Mouse (Mus musculus): ENCODE data around the gene Grrp1. TPM values are rescaled to one million over a fixed set of nuclear protein-coding genes. Genes with fewer than 3 reads are reported as not detected.
A peak's percentile ranks its signal among the peaks of the same experiment; 100 is the strongest.
"Not testable (repeated sequence)": the region's sequence is repeated elsewhere in the genome, so short reads cannot be mapped to it uniquely, and the experiment has no call there.

The Grrp1 gene
- total RNA-seq, 2 experiments from 2014 or later: 2.6 to 3.5 TPM

DNA sequence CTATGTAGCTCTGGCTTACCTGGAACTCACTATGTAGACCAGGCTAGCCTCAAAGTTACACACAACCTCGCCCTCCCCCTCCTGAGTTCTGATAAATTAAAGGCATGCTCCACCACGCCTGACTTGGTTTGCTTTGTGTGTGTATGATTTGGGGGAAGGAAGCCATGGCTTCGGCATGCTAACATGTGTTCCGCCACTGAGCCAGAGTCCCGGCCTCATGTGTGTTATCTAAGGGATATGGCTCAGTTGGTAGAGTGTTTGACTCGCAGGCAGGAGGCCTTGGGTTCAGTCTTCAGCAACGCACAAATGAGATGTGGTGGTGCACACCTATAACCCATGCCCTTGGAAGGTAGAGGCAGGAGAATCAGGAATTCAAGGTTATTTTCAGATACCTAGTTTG is 18.1 kb upstream of the Grrp1 start:
- DNase-seq (ENCODE audit: low spot score in 2 of 2): no peak

DNA sequence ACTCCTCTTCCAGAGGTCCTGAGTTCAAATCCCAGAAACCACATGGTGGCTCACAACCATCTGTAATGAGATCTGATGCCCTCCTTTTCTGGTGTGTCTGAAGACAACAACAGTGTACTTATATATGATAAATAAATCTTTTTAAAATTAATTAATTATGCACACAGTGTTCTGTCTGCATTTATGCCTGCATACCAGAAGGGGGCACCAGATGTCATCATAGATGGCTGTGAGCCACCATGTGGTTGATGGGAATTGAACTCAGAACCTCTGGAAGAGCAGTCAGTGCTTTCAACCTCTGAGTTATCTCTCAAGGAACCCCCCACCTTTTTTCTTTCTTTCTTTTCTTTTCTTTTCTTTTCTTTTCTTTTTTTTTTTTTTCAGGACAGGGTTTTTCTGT is 15.7 kb upstream of the Grrp1 start:
- DNase-seq (ENCODE audit: low spot score in 2 of 2): not testable (repeated sequence)

DNA sequence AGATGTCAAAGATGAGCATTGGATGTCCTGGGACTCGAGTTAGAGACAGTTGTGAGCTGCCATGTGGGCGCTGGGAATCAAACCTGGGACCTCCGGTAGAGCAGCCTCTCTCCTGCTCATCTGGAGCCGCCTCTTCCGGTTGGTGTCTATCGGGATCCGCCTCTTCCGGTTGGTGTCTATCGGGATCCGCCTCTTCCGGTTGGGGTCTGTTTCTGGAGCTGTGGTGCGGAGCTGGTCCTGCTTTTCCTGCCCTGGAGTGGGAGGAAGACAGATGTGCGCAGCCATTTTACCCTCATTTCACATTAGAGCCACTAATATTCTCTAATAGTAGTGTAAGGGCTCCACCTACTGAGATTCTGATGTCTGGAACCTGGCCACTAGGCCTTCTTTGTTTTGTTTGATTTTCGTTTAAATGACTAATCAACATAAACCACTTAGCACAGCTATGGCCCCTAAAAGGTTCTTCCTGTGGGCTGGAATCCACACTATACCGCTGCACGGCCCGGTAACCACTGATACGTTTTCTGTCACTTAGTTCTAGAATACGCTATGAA is 14.3 kb upstream of the Grrp1 start:
- no peak for DNase-seq (ENCODE audit: low spot score in 2 of 2)

DNA sequence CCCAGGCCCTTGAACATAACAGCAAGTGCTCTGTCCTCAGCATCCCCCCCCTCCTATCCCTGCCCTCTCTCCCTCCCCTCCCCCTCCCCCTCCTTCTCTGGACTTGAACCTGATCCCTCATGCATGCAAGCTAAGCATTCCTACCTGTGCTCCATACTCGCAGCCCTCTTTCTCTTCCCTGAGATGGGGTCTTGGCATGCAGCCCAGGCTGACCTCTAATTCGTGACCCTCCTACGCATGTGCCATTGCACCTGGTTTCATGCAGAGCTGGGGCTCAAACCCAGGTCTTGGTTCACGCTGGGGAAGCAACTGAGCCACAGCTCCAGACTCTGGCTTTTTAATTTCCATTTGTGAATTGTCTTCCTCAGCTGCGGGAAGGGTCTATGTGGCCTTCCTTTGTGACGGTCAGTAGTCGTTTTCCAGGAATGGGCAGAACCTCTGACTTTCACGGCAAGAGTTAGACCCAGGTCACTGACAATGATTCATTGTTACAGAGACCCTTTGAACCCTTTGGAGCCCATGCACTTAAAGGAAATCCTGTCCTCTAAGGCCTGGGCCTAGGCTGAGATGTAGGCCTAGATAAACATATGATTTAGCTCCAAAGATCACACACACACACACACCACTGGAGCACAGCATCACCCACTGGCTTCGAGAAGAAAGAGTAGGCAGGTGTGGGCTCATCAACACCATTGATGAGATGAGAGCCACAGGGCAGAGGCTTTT is 12.1 kb upstream of the Grrp1 start:
- no peak for DNase-seq (ENCODE audit: low spot score in 2 of 2)

DNA sequence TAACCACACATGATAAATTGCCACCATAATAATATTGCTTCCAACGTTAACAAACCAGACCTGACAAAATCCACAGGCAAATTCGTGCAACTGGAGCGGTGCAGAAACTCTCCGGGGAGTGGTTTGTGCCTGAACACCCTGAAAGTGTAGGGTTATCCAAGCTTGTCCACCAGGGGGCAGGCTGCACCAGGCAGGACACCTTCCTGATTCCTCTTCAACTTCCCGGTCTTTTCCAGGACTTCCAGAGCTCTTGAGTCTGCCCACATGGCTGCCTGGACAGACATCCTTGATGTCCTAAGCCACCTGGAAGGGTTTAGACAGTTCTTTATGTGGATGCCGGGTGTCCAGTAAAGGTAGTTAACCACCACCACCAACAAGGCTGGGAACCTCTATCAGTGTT is 9.3 kb upstream of the Grrp1 start:
- DNase-seq (ENCODE audit: low spot score in 2 of 2): peak; percentile 47 to 61

DNA sequence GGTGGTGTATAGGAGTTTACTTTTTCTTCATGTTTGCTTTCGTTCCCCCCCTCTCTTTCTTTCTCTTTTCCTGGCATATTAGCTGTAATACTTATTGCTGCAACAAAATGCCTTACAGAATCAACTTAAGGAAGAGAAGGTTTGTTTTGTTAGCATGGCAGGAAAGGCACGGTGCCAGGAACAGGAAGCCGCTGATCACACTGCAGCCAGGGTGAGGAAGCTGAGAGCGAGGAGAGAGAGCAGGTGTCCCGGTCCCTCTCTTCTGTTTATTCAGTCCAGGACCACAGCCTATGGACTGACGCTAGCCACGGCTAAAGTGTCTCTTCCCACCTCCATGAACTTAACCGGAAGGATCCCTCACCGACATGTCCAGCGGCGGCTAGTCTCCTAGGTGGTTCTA is 4.4 kb upstream of the Grrp1 start:
- DNase-seq (ENCODE audit: low spot score in 2 of 2): no peak

DNA sequence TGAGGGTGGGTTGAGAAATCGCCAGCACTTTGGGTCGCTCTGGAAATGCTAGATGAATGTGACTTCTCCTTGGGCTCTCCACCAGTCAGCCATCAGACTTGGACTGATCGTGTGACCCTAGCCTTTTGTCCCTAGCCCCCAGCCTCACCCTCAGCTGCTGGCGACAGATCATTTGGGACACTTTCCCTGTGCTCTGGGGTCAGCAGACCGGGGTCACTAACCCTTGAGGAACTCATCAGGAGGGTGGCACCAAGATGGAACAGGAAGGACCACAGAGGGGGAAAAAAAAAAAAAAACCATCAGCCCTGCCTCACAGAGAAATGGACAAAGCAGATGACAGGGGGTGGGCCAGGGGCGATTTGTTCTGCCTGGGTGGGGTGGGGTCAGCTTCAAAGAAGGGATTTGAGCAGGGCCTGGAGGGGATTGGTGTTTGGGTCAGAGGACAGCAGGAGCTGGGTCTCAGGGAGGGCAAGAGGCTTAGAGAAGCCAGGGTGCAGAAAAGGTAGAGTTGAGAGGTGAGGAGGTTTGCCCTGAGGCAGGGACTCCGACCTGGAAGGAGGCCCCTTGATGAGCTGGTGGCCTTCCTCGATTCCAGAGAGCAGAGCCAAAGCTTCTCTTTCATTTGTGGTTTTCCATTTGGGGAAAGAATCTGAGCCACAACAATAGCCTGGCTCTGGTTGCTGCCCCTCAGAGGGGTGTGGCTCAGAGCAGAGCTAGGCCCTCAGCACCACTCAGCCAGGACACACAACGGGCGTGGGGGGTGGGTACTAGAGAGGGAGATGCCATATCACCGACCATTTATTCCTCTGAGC is 3.5 kb upstream of the Grrp1 start:
- no peak for DNase-seq (ENCODE audit: low spot score in 2 of 2)

DNA sequence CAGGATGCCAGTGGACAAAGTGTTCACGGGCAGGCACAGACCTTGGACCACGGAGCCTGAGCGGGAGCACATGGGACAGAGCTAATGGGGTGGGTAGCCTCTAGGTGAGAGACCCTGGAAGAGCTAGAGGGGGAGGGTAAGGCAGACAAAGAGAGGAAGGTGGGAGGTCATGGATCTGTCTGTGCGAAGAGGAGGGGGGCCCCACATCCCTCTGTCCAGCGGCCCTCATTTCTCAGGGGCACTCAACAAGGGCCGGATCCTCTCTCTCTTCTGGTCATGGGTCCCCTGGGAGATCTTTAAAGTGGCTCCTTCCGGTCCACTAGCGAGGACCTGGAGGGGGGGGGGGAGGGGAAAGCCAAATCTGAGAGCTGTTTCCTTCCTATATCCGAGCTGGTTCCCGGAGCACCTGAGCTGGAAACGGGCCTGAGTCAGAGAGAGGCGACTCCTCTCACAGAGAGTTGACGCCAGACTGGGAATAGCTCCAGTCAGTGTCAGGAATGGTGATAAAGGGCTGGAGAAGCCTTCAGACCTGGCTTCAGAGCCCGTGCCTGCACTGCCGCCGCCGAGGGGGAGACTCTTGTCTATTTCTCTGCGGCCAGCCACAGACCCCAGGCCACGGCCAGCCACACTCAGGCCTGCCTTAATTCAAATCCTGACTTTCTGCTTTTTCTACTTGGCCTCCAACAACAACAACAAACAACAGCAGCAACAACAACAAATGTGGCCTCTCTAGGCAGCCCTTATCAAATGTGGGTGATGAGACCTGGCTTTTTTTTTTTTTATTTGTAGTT is 2.7 kb upstream of the Grrp1 start:
- DNase-seq (ENCODE audit: low spot score in 2 of 2): no peak

DNA sequence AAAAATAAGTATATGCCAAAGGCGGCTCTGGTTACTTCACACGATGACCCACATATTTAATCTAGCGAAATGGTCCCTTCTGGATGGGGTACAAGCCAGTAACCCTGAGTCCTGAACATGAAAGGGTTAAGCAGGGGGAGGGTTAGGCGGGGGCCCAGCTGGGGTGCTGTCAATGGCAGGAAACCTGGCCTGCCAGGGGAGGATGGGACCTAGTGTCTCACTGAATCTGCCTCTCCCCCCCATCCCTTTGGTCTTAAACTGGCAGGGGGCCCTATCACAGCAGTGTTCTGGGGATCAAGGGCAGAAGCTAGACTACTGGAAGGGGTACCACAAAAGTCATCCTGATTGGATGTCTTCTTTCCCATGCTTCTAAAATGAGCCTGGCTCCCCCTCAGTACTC is 1.9 kb upstream of the Grrp1 start:
- no peak for DNase-seq (ENCODE audit: low spot score in 2 of 2)

DNA sequence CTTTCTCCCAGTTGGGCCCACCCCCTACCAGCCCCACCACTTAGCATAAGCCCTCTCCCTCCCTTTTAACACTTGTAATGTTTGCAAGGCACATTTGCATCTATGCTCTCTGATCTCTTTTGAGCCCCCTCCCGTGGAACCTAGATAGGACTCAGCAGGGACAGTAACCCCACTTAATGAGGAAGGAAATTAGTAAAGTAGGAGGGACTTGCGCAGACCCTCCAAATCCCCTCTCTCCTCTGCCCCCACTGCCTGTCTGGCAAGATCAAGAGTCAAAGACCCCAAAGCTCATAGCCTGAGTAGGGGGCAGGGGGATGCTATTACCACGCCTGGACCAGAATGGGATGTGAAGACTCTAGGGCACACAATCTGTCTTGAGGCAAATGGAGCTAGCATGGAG is 929 bp upstream of the Grrp1 start:
- no peak for DNase-seq (ENCODE audit: low spot score in 2 of 2)

DNA sequence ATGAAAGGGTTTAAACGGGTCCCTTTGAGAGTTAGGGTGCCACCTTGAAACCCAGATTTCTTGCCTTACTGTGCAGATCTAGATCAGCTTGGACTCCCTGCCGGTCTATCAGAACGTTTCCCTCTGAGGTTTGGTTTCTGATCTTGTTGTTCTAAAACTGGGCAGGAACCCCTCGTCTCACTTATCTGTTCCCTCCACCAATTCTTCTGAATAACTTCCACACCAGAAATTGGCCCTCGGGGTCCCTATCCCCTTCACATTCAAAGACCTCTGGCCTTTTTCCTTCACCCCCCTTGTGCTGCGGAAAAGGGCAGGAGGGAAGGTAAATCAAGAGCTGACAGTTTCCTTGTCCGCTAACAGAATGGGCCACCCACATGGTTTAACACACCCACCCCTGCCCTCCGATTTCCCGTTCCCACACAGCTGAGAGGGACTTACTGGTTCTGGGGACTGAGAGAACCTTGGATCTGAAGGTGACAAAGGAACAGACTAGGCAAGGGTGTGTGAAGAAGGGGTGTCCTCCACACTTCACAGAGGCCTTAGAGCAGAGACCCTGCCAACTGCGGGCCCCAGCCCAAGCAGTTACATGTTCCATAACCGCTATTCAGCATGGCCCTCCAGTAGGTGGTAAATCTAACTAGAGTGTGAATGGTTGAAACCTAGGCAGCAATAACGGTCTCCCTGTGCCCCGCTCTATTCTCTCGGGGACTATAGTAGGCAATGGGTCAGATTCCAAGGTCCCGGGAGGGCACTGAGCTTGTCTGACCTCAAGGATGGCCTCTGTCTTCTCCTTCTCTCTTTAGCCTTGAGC is 790 bp downstream of the Grrp1 start:
- DNase-seq (ENCODE audit: low spot score in 2 of 2): no peak

DNA sequence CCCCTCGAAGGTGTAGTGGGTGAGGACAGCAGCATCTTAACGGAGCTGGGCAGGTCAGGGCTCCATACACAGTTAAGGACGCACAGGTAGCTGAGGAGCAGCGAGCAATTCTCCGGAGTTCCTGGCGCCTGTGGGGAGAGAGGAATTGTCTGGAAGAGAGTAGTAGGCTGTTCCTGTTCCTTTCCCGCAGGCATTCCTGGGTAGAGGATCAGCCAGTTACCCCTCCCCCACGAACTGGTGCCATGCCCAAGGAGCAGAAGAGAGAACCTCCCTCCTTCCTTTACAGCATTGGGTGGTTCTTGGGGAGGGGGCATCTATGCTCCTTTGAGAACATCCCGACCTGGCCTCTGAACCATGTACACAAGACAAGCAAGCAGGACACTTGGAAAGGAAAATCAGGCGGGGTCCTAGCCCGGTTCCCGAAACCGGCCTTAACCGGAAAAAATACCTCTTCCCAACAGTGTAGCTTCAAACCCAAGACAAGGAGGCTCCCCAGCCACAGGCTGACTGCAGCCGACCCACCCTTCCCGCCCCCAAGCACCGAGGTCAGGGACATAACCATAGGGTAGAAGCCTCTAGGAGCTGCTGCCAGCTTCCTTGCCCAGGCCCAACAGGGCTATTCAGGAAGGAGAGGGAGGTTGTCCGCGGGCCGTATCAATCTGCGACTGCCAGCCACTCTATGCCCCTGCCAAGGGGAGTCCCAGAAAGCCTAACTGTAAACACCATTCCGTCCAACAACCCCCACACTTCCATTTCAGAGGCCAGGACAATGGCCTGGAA is 1.6 kb downstream of the Grrp1 start:
- peak in 1 of 2 experiments; percentile 8 for DNase-seq (ENCODE audit: low spot score in 2 of 2)

DNA sequence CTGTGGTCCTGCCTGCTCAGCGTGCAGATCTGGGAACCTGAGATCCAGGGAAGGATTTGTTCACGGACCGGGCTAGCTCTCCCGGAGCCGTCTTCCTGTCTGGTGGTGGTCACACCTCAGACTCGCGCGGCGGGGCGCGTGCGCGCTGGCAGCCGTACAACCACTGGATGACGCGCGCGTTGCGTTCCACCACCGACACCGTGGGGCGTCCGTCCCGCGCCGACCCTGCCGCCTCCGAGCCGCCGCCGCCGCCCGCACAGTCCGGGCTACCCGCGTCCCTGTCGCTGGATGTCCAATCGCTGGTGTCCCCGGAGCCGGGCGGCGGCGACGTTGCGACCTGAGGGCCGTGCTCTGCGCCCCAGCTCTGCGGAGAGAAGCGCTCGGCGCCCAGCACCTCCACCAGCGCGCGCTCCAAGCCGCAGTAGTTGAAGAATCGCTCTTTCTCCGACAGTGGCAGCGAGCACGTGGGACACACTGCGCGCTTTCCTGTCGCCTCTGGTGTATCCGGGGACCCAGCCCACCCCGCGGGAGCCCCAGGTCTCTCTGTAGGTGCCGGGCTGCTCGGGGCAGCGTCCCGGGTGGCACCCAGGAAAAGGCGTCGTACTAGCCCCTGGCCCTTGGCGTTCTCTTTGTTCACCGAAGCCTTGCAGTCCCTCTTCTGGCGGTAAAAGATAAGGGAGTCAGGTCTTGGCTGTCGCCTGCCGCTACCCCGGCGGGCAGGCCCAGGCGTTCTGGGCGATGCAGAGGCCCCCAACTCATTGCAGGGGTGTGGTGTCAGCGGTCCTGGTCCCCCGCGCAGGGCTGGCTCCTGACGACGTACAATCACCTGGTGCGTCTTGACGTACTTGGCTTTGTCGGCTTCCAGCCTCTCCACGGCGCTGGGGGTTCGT is 2.4 kb downstream of the Grrp1 start:
- DNase-seq (ENCODE audit: low spot score in 2 of 2): peak; percentile 44 to 59

DNA sequence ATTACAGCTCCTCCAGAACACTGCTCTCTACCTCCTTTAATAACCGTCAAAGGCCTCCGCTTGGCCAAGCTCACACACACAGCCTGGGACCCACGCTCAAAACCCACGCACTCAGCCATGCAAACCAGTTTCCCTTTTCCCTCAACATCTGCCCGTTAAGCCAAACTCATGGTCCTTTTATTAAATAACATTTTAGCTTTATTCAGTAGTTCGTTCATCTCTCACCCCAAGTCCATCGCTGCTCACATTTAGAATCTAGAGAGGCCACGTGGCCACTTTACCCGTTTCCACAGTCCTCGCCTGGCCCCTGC is 3.0 kb downstream of the Grrp1 start:
- peak in 1 of 2 experiments; percentile 7 for DNase-seq (ENCODE audit: low spot score in 2 of 2)

DNA sequence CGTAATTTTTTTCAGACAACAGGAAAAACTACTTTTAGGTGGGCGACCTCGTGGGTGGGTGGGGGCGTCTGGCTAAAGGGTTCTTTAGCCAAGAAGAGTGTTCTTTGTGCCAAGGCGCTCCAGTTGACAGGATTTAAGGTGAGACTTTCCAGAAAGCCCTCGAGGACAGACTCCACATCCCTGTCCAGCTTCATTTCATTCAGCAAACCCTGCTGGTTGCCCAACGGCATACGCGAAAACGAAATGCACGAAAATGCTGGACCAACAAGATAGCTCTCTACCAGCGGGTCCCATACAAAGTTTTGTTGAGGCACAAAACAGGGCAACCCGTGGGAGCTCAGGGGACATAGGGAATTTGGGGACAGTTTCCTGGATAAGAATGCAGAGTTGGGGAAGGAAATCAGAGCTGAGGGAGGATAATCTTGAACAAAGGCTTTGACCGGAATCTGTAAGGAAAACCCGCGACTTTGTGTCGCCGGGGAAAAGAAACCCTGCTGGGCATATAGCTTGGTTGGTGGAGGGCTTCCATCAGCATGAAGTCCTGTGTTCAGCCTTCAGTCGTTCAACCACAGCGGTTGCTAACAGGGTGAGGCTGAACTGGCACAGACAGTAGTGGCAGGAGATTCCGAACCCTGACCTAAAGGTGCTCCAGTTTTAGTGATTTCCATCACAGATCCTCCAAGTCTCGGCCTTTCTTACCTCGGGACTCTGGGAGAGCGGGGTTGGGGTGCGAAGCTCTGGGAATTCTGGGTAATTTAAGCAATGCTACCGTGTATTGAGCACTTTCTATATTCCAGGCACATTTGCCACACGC is 3.6 kb downstream of the Grrp1 start:
- DNase-seq (ENCODE audit: low spot score in 2 of 2): peak in 1 of 2 experiments; percentile 6

DNA sequence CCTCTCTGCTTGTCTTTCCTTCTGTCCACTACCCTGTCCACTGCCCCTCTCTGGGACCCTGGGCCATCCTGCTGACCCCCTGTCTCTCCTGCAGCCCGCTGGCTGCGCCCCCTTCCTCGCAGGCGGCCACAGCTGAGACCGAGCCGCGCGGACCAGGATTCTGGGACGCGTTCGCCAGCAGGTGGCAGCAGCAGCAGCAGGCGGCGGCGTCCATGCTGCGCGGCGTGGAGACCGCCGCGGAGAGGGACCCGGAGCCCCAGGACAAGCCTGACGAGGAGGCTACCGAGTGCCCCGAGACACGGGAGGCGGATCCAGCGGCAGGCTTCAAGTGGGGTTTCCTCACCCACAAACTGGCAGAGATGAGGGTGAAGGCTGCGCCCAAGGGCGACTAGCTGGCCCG is 4.3 kb downstream of the Grrp1 start:
- DNase-seq (ENCODE audit: low spot score in 2 of 2): peak; percentile 85

DNA sequence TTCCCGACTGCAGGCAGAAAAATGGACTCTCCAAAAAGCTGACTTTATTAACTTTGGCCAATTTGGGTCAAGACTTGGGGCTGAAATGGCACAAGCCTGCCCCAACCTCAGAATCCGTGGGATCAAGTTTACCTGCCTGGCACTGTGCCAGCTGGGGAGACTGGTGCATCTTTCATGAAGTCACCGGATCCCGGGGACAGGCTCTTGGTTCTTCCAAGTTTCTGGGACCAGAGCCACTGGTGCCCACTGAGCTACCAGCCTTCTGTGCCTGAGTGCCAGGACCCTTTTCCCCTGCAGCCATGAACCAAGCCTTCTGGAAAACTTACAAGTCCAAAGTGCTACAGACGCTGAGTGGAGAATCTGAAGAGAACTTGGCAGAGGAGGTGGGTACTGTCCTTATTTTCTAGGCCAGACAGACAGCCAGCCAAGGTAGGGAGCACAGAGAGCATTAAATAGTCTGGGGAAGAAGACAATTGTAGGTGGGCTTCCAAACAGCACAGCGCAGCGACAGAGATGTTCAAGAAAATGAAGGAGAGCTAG is 7.1 kb downstream of the Grrp1 start, which contains the start of gene Gm30191:
Gene Gm30191 (plus strand): TSS at position 217 of the 540 bp plus-strand sequence.
- DNase-seq (ENCODE audit: low spot score in 2 of 2): no peak

DNA sequence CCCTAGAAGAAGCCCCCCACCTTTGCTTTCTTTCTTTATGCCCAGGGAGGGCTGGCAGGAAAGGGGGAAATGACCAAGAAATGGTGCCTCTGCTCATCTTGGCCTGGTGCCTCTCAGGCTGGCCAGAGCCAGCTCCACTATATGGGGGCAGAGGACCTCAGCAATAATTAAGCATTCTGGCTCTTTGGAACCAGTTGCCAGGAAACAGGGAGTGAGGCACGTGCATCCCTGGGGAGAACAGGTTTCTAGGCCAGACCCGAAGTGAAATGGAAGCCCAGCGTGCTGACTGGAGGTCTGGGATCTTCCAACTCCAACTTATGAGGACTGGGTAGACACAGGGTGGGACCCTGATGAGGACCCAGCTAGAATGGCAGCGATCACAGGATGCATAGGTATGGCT is 7.7 kb downstream of the Grrp1 start:
- peak in 1 of 2 experiments; percentile 8 for DNase-seq (ENCODE audit: low spot score in 2 of 2)
